In the genomic region with DNA sequence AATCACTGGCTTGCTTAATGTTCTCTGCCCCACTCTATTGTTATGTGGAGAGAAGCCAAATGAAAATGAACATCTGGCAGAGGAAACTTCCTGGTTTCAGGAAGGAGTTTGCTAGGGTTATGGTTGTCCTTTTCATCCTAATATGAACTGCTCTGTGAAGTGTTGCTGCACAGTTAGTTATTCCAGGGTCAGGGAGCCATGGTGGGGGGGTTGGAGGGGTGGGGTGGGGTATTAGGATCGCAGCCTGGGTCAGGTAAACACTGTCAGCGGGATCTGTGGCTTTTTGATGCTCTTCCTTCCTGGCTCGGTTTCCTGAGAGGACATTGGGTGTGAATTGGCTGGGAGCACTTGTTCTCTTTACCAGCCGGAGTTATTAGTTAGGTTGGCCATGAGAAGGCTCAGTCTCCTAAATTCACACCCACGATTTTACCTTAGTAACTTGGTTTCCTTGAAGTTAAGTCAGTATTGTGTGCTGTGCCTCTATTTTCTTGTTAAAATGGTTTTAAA, we compare ENCODE assay signal across 10 mouse cellular contexts.
DNase-seq lines count a peak whose midpoint lies in the region; ATAC-seq and TF ChIP-seq lines count a peak whose summit lies in the region.
"Had no signal": no experiment of that assay in that cellular context is flagged by ENCODE, and none has a peak within 500 bp of the region (broad histone marks: within the 10 kb centered on the region; RNA-seq: fewer than 3 reads in every experiment).

No protein-coding gene starts in this region.

- 68% methylated on average over 5 of the region's 5 CpGs for WGBS in heart, embryonic 11.5 days (ENCODE audit: insufficient replicate concordance)
- WGBS in limb, embryonic 12.5 days, result 70% methylated on average over 5 of the region's 5 CpGs
- 74% methylated on average over 5 of the region's 5 CpGs for WGBS in limb, embryonic 10.5 days
- 59% methylated on average over 5 of the region's 5 CpGs for WGBS in embryonic facial prominence, embryonic 15.5 days
- WGBS in small intestine, adult 2 months, result 47% methylated on average over 5 of the region's 5 CpGs

- no peaks in the 10 kb centered on the region for H3K36me3 ChIP-seq in heart, embryonic 11.5 days (ENCODE audit: control insufficient read depth, insufficient read depth, low read length)
- H3K36me3 ChIP-seq in limb, embryonic 12.5 days, result no peaks in the 10 kb centered on the region
- 0 out of 2 replicates have a peak, but pooled peaks cover 3% of the 10 kb centered on the region for H3K36me3 ChIP-seq in limb, embryonic 10.5 days
- H3K36me3 ChIP-seq in embryonic facial prominence, embryonic 15.5 days, result no peaks in the 10 kb centered on the region
- H3K36me3 ChIP-seq in small intestine, adult 2 months (ENCODE audit: control insufficient read depth, insufficient read depth, low read length), result no peaks in the 10 kb centered on the region

- TF ChIP-seq CTCF in small intestine, adult 2 months (IDR thresholded peaks at IDR 0.05; ENCODE audit: extremely low read depth, insufficient read length, insufficient replicate concordance, low read depth, low read length), result no peak

- H3K9me3 ChIP-seq in heart, embryonic 11.5 days (replicated peaks; ENCODE audit: control insufficient read depth, low read length), result no peaks in the 10 kb centered on the region
- H3K9me3 ChIP-seq in limb, embryonic 12.5 days, result no peaks in the 10 kb centered on the region
- no peaks in the 10 kb centered on the region for H3K9me3 ChIP-seq in limb, embryonic 10.5 days (replicated peaks)
- no peaks in the 10 kb centered on the region for H3K9me3 ChIP-seq in embryonic facial prominence, embryonic 15.5 days (replicated peaks)

- no peak overlapping the region for H3K9ac ChIP-seq in heart, embryonic 11.5 days (ENCODE audit: low read depth, low read length)
- no peak overlapping the region for H3K9ac ChIP-seq in limb, embryonic 12.5 days (replicated peaks)
- H3K9ac ChIP-seq in embryonic facial prominence, embryonic 15.5 days, result no peak overlapping the region

- peak; percentile 51 for DNase-seq in heart, adult 8-10 months (ENCODE audit: low spot score)
- DNase-seq in limb, embryonic 10.5 days (ENCODE audit: low spot score), result no peak
- DNase-seq in T-cell, adult 2 months (ENCODE audit: low spot score), result no peak
- no peak for DNase-seq in right cerebral cortex, postnatal 25 days
- DNase-seq: cerebellum, adult 9-11 months; layer of hippocampus, adult 9-11 months had no signal

- H3K4me2 ChIP-seq in heart, embryonic 11.5 days, result no peak overlapping the region
- no peak overlapping the region for H3K4me2 ChIP-seq in limb, embryonic 12.5 days
- peak overlapping the region; percentile 28 for H3K4me2 ChIP-seq in embryonic facial prominence, embryonic 15.5 days (replicated peaks)

- no peak for TF ChIP-seq POLR2A in small intestine, adult 2 months (IDR thresholded peaks at IDR 0.05; ENCODE audit: low read depth, low read length)

- no peaks in the 10 kb centered on the region for H3K4me1 ChIP-seq in heart, embryonic 11.5 days (ENCODE audit: control insufficient read depth, insufficient read depth, low read length)
- peaks cover 15% of the 10 kb centered on the region for H3K4me1 ChIP-seq in limb, embryonic 12.5 days (replicated peaks)
- peaks cover 12% of the 10 kb centered on the region; the same call in 1 of the 2 replicates for H3K4me1 ChIP-seq in limb, embryonic 10.5 days
- H3K4me1 ChIP-seq in embryonic facial prominence, embryonic 15.5 days, result peaks cover 15% of the 10 kb centered on the region
- H3K4me1 ChIP-seq in small intestine, adult 2 months (ENCODE audit: control insufficient read depth, insufficient read depth, insufficient read length, low read length), result no peaks in the 10 kb centered on the region

- no peak for ATAC-seq in heart, embryonic 11.5 days (replicated peaks; ENCODE audit: insufficient number of reproducible peaks, low FRiP score, low TSS enrichment)
- no peak for ATAC-seq in limb, embryonic 12.5 days (ENCODE audit: insufficient number of reproducible peaks, insufficient read depth, low FRiP score, low TSS enrichment, low read depth)
- ATAC-seq in embryonic facial prominence, embryonic 15.5 days (ENCODE audit: insufficient number of reproducible peaks, low FRiP score, low TSS enrichment, low read depth), result no peak

- H3K27me3 ChIP-seq in heart, embryonic 11.5 days (ENCODE audit: control insufficient read depth, insufficient read depth, low read length), result no peaks in the 10 kb centered on the region
- H3K27me3 ChIP-seq in limb, embryonic 12.5 days, result no peaks in the 10 kb centered on the region
- no peaks in the 10 kb centered on the region for H3K27me3 ChIP-seq in limb, embryonic 10.5 days (ENCODE audit: low read depth, poor library complexity, severe bottlenecking)
- no peaks in the 10 kb centered on the region for H3K27me3 ChIP-seq in embryonic facial prominence, embryonic 15.5 days
- H3K27me3 ChIP-seq in small intestine, adult 2 months (ENCODE audit: control insufficient read depth, insufficient read depth, low read length), result no peaks in the 10 kb centered on the region

- H3K27ac ChIP-seq in heart, embryonic 11.5 days (ENCODE audit: low read depth, low read length), result no peak overlapping the region
- H3K27ac ChIP-seq in limb, embryonic 12.5 days, result 0 out of 2 replicates have a peak overlapping the region, but pooled peaks have one; percentile 42
- no peak overlapping the region for H3K27ac ChIP-seq in limb, embryonic 10.5 days
- peak overlapping the region; percentile 74 for H3K27ac ChIP-seq in embryonic facial prominence, embryonic 15.5 days (replicated peaks)
- peak overlapping the region; percentile 19; the same call in 1 of the 2 replicates for H3K27ac ChIP-seq in small intestine, adult 2 months (ENCODE audit: insufficient read depth, low read depth, low read length)

- no peak overlapping the region for H3K4me3 ChIP-seq in heart, embryonic 11.5 days (ENCODE audit: low read depth, low read length)
- no peak overlapping the region for H3K4me3 ChIP-seq in limb, embryonic 12.5 days (replicated peaks)
- no peak overlapping the region for H3K4me3 ChIP-seq in limb, embryonic 10.5 days
- H3K4me3 ChIP-seq in embryonic facial prominence, embryonic 15.5 days (replicated peaks), result no peak overlapping the region
- H3K4me3 ChIP-seq in small intestine, adult 2 months (ENCODE audit: low read depth, low read length), result no peak overlapping the region

Comparison
In these comparisons a context has a peak if more than half of its experiments do, and no peak if none do; other contexts are left out.
1. H3K27ac ChIP-seq: peak in limb, embryonic 12.5 days (single experiment), embryonic facial prominence, embryonic 15.5 days (single experiment) and small intestine, adult 2 months (single experiment); none in heart, embryonic 11.5 days (single experiment) and limb, embryonic 10.5 days (single experiment).